Mouse (Mus musculus) midbrain, embryonic 11.5 days (tissue): ENCODE results near the gene 2310011J03Rik. TPM values are rescaled to one million over a fixed set of nuclear protein-coding genes. Genes with fewer than 3 reads are reported as not detected.
"Not testable (repeated sequence)": the region's sequence is repeated elsewhere in the genome, so short reads cannot be mapped to it uniquely, and the experiment has no call there.

Source experiments
- ATAC-seq: fragments of 200-750 bp; cut with Nextera tagmentation; 2 replicates; pipeline ENCODE4 v1.8.0; 2017; ENCODE audit warnings: moderate TSS enrichment, moderate library complexity; ENCODE audit not compliant: low FRiP score
- DNase-seq: peaks from one replicate; pipeline ENCODE4 v3.0.0; 2015; ENCODE audit warnings: low spot score; ENCODE audit errors: missing footprints
- H3K27ac ChIP-seq: fragments of 300-500 bp; sonication (generic); 2 replicates; pipeline ENCODE4 v1.5.1; 2014; ENCODE audit warnings: low read depth, low read length
- H3K27me3 ChIP-seq: fragments of 300-500 bp; sonication (generic); 2 replicates; pipeline ENCODE4 v1.6.1; 2014; ENCODE audit warnings: mild to moderate bottlenecking, low read length, moderate library complexity, mixed read lengths; ENCODE audit not compliant: control insufficient read depth, insufficient read depth
- H3K36me3 ChIP-seq: fragments of 300-500 bp; sonication (generic); 2 replicates; pipeline ENCODE4 v1.6.1; 2014; ENCODE audit warnings: mild to moderate bottlenecking, low read length, moderate library complexity, mixed read lengths; ENCODE audit not compliant: control insufficient read depth, insufficient read depth
- H3K4me1 ChIP-seq: fragments of 300-500 bp; sonication (generic); 2 replicates; pipeline ENCODE4 v1.6.1; 2014; ENCODE audit warnings: low read length; ENCODE audit not compliant: control insufficient read depth, insufficient read depth
- H3K4me2 ChIP-seq: fragments of 300-500 bp; sonication (generic); 2 replicates; pipeline ENCODE4 v1.6.1; 2014; ENCODE audit warnings: mild to moderate bottlenecking, moderate library complexity
- H3K4me3 ChIP-seq: fragments of 300-500 bp; sonication (generic); 2 replicates; pipeline ENCODE4 v1.5.1; 2014; ENCODE audit warnings: low read depth, low read length
- H3K9ac ChIP-seq: fragments of 300-500 bp; sonication (generic); 2 replicates; pipeline ENCODE4 v1.6.1; 2014; ENCODE audit warnings: low read length
- H3K9me3 ChIP-seq: fragments of 300-500 bp; sonication (generic); 2 replicates; pipeline ENCODE4 v1.6.1; 2016; ENCODE audit warnings: low read length; ENCODE audit not compliant: control insufficient read depth
- WGBS: fragments of 180-500 bp; shearing (Covaris S2); extraction: QIAGEN DNeasy Blood & Tissue Kit; methylation state at CpG from one replicate; pipeline ENCODE4 v1.1.7; 2014; 5-methylcytosine and 5-hydroxymethylcytosine counted together
- polyA plus RNA-seq: library from polyadenylated mRNA; unstranded; fragments of >200 nt; fragmentation: Nextera tagmentation; extraction: Ambion mirVana; gene quantifications from 2 replicates; pipeline ENCODE4 v1.2.1, GENCODE M21; 2014

The 2310011J03Rik gene
- polyA plus RNA-seq, 1 experiment from 2014 or later = 40.8 TPM

GRCm38 (mm10) chr10:80355431-80355830 is 35.1 kb upstream of the 2310011J03Rik start:
- Histone ChIP-seq H3K27ac (no peak overlapping the region), H3K4me2 (no peak overlapping the region), H3K9ac (no peak overlapping the region)

GRCm38 (mm10) chr10:80352727-80353126 is 32.4 kb upstream of the 2310011J03Rik start:
- Histone ChIP-seq H3K4me1 (peaks cover 11% of the 10 kb centered on the region), H3K4me3 (no peak overlapping the region), H3K9ac (no peak overlapping the region), H3K4me2 (no peak overlapping the region), H3K27me3 (peaks cover 76% of the 10 kb centered on the region), H3K9me3 (no peaks in the 10 kb centered on the region), H3K36me3 (no peaks in the 10 kb centered on the region), H3K27ac (no peak overlapping the region)
- ATAC-seq (no peak), DNase-seq (no peak)
- WGBS = 68% methylated on average over 8 of the region's 8 CpGs

More at GRCm38 (mm10) chr10:80355431-80355830, 35.1 kb upstream of the 2310011J03Rik start:
- H3K4me3 ChIP-seq = no peak overlapping the region
- WGBS = 9% methylated on average over 8 of the region's 9 CpGs
- no peaks in the 10 kb centered on the region for H3K36me3 ChIP-seq
- peaks cover 64% of the 10 kb centered on the region for H3K27me3 ChIP-seq
- peaks cover 8% of the 10 kb centered on the region for H3K4me1 ChIP-seq
- DNase-seq (no peak), ATAC-seq (no peak)
- no peaks in the 10 kb centered on the region for H3K9me3 ChIP-seq

- DNase-seq = no peak
- no peak for ATAC-seq
- no peak overlapping the region for H3K4me3 ChIP-seq
- H3K27me3 ChIP-seq = peaks cover 76% of the 10 kb centered on the region
- no peaks in the 10 kb centered on the region for H3K9me3 ChIP-seq
- H3K27ac ChIP-seq = no peak overlapping the region
- 27% methylated on average over 11 of the region's 11 CpGs for WGBS
- peaks cover 11% of the 10 kb centered on the region for H3K4me1 ChIP-seq
- H3K9ac ChIP-seq = no peak overlapping the region
- H3K4me2 ChIP-seq = no peak overlapping the region
- no peaks in the 10 kb centered on the region for H3K36me3 ChIP-seq
Observed at GRCm38 (mm10) chr10:80351896-80352295, 31.6 kb upstream of the 2310011J03Rik start.

DNA sequence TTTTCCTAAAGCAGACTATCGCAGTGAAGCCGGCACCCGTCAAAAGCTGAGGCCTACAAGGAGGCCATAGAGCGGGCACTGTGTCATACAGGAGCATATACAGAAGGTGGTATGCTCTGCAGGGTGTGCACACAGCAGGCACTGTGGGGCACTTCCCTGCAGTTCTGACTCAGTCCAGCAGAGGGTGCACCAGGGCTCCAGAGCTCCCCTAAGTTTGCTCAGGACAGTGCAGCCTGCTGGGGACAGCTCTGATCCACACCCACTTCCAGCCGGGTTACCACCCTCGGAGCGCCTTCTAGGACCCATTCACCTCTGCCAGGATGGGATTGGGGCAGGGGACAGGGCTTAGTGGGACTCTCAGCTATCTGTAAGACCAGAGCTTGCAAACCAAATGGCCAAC is 30.0 kb upstream of the 2310011J03Rik start:
- Histone ChIP-seq H3K4me2 (no peak overlapping the region), H3K9me3 (no peaks in the 10 kb centered on the region), H3K27me3 (peaks cover 75% of the 10 kb centered on the region), H3K27ac (no peak overlapping the region), H3K9ac (no peak overlapping the region), H3K4me1 (peaks cover 4% of the 10 kb centered on the region), H3K36me3 (no peaks in the 10 kb centered on the region), H3K4me3 (no peak overlapping the region)
- 5% methylated on average over 7 of the region's 7 CpGs for WGBS
- ATAC-seq = peak; percentile 74
- DNase-seq = peak; percentile 99

- DNase-seq (no peak), ATAC-seq (no peak)
- Histone ChIP-seq H3K36me3 (no peaks in the 10 kb centered on the region), H3K9me3 (no peaks in the 10 kb centered on the region), H3K4me2 (no peak overlapping the region), H3K4me1 (peaks cover 9% of the 10 kb centered on the region), H3K9ac (no peak overlapping the region), H3K27me3 (peaks cover 80% of the 10 kb centered on the region), H3K4me3 (no peak overlapping the region), H3K27ac (no peak overlapping the region)
- WGBS = 11% methylated on average over 26 of the region's 26 CpGs
Observed at GRCm38 (mm10) chr10:80348981-80349380, 28.6 kb upstream of the 2310011J03Rik start.

DNA sequence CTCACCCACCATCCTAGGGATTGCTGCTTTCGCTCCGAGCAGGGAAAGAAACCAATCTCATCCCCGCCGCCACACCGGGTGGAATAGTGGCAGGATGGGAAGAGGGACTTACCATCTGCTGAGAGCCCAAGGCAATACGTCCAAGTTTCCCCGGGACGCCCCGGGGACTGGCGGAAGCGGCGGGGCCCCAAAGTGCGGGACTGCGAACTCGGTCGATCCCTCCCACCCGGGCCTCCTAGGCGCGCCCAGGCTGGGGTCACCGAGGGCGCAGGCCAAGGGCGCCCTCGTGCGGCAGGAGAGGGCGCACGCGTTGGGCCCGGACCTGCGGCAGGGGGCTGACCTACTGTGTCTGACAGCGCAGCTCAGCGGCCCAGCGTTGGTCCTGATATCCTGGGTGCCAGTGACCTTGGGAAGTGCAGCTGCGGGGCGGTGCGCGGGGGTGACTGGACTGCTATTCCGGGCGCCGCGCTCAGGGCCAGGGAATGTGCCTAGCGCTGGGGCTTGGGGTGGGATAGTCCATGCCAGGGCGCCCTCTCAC is 28.0 kb upstream of the 2310011J03Rik start, which contains the start of gene Adamtsl5:
TSS of gene Adamtsl5 (minus strand) at position 169 of the 538 bp plus-strand sequence.
- no peaks in the 10 kb centered on the region for H3K9me3 ChIP-seq
- H3K4me3 ChIP-seq = peak within 1 kb of the TSS; percentile 15; the same call in 1 of the 2 replicates
- peaks cover 10% of the 10 kb centered on the region for H3K4me1 ChIP-seq
- H3K27ac ChIP-seq = no peak within 1 kb of the TSS
- DNase-seq (peak; percentile 98), ATAC-seq (peak; percentile 62)
- WGBS = under 1% methylated on average over 42 of the region's 42 CpGs
- peaks cover 85% of the 10 kb centered on the region for H3K27me3 ChIP-seq
- no peaks in the 10 kb centered on the region for H3K36me3 ChIP-seq
- H3K4me2 ChIP-seq = peak within 1 kb of the TSS; percentile 38
- H3K9ac ChIP-seq = peak within 1 kb of the TSS; percentile 20; the same call in 1 of the 2 replicates

- H3K27ac ChIP-seq = no peak overlapping the region
- H3K27me3 ChIP-seq = peaks cover 87% of the 10 kb centered on the region
- ATAC-seq (no peak), DNase-seq (no peak)
- peaks cover 15% of the 10 kb centered on the region for H3K4me1 ChIP-seq
- no peak overlapping the region for H3K4me2 ChIP-seq
- no peaks in the 10 kb centered on the region for H3K36me3 ChIP-seq
- 17% methylated on average over 17 of the region's 17 CpGs for WGBS
- no peaks in the 10 kb centered on the region for H3K9me3 ChIP-seq
- H3K4me3 ChIP-seq = no peak overlapping the region
- H3K9ac ChIP-seq = peak overlapping the region; percentile 20; the same call in 1 of the 2 replicates
Observed at GRCm38 (mm10) chr10:80347514-80347967, 27.2 kb upstream of the 2310011J03Rik start.

GRCm38 (mm10) chr10:80345929-80346328 is 25.6 kb upstream of the 2310011J03Rik start:
- H3K36me3 ChIP-seq, H3K9ac ChIP-seq, DNase-seq, H3K9me3 ChIP-seq, H3K27ac ChIP-seq, ATAC-seq, H3K4me2 ChIP-seq, H3K4me3 ChIP-seq: not testable (repeated sequence)
- WGBS = 79% methylated on average over 5 of the region's 6 CpGs
- Histone ChIP-seq H3K4me1 (peaks cover 22% of the 10 kb centered on the region), H3K27me3 (peaks cover 97% of the 10 kb centered on the region)

- Histone ChIP-seq H3K27me3 (peaks cover 99% of the 10 kb centered on the region), H3K9me3 (no peaks in the 10 kb centered on the region), H3K4me2 (no peak overlapping the region), H3K4me3 (no peak overlapping the region), H3K4me1 (peaks cover 22% of the 10 kb centered on the region), H3K36me3 (no peaks in the 10 kb centered on the region), H3K9ac (no peak overlapping the region), H3K27ac (no peak overlapping the region)
- ATAC-seq (no peak), DNase-seq (no peak)
- 1% methylated on average over 16 of the region's 16 CpGs for WGBS
Observed at GRCm38 (mm10) chr10:80345122-80345521, 24.8 kb upstream of the 2310011J03Rik start.
